Mouse (Mus musculus) kidney, embryonic 16.5 days (tissue): ENCODE data around the gene Gm44965. TPM values are rescaled to one million over a fixed set of nuclear protein-coding genes. Genes with fewer than 3 reads are reported as not detected.

Experiments used
- polyA plus RNA-seq: library from polyadenylated mRNA; unstranded; fragments of >200 nt; fragmentation: Nextera tagmentation; extraction: Ambion mirVana; gene quantifications from 2 replicates; pipeline ENCODE4 v1.2.1, GENCODE M21; 2015

Gene Gm44965
- polyA plus RNA-seq, 1 experiment from 2014 or later, result not detected

Other genes with a start within 250 kb of the Gm44965 start
- 22.7 and 26.4 TPM in 2 replicates for gene Krba1, start 198.4 kb upstream of the Gm44965 start, polyA plus RNA-seq
- 32.0 and 33.9 TPM in 2 replicates for gene Zfp467, start 148.1 kb upstream of the Gm44965 start, polyA plus RNA-seq
- gene Sspo, start 145.7 kb upstream of the Gm44965 start, polyA plus RNA-seq, result 0.36 and 0.97 TPM in 2 replicates
- gene Atp6v0e2, start 56.3 kb upstream of the Gm44965 start, polyA plus RNA-seq, result 32.7 and 33.8 TPM in 2 replicates
- gene Lrrc61, start 39.1 kb upstream of the Gm44965 start, polyA plus RNA-seq, result 14.3 and 14.5 TPM in 2 replicates
- 64.5 and 76.1 TPM in 2 replicates for gene Rarres2, start 21.2 kb upstream of the Gm44965 start, polyA plus RNA-seq
- not detected in 2 replicates for gene Gm45021, start 4.3 kb upstream of the Gm44965 start, polyA plus RNA-seq
- 52.9 and 59.3 TPM in 2 replicates for gene Repin1, start 58 bp upstream of the Gm44965 start, polyA plus RNA-seq
- gene Zfp775, start 8.1 kb downstream of the Gm44965 start, polyA plus RNA-seq, result 7.5 and 9.3 TPM in 2 replicates
- 4.3 and 5.4 TPM in 2 replicates for gene AI854703, start 32.8 kb downstream of the Gm44965 start, polyA plus RNA-seq
- 3.5 TPM in 2 replicates for gene Gimap8, start 53.3 kb downstream of the Gm44965 start, polyA plus RNA-seq
- 12.7 and 14.8 TPM in 2 replicates for gene Gimap9, start 82.2 kb downstream of the Gm44965 start, polyA plus RNA-seq
- gene Gimap4, start 90.6 kb downstream of the Gm44965 start, polyA plus RNA-seq, result 84.6 and 86.0 TPM in 2 replicates
- gene Gimap6, start 114.3 kb downstream of the Gm44965 start, polyA plus RNA-seq, result 59.4 and 67.3 TPM in 2 replicates
- gene Gm28053, start 124.7 kb downstream of the Gm44965 start, polyA plus RNA-seq, result 1.4 and 2.4 TPM in 2 replicates
- gene Gimap7, start 124.7 kb downstream of the Gm44965 start, polyA plus RNA-seq, result not detected in 2 replicates
- gene Gimap1, start 145.1 kb downstream of the Gm44965 start, polyA plus RNA-seq, result 39.5 and 43.2 TPM in 2 replicates
- gene Gimap5, start 152.3 kb downstream of the Gm44965 start, polyA plus RNA-seq, result 18.0 and 19.9 TPM in 2 replicates
- 0.19 TPM in 1 of 2 replicates, not detected in the other for gene Gimap3, start 176.9 kb downstream of the Gm44965 start, polyA plus RNA-seq
- 194 and 227 TPM in 2 replicates for gene Tmem176a, start 247.0 kb downstream of the Gm44965 start, polyA plus RNA-seq
- gene Tmem176b, start 247.6 kb downstream of the Gm44965 start, polyA plus RNA-seq, result 479 and 496 TPM in 2 replicates